Mouse (Mus musculus) forebrain, embryonic 14.5 days (tissue): ENCODE data around the gene Tstd2. TPM values are rescaled to one million over a fixed set of nuclear protein-coding genes. Genes with fewer than 3 reads are reported as not detected.
A peak's percentile ranks its signal among the peaks of the same experiment; 100 is the strongest.

ENCODE experiments used
- ATAC-seq: fragments of 200-750 bp; cut with Nextera tagmentation; 2 replicates; pipeline ENCODE4 v1.8.0; 2017; ENCODE audit warnings: mild to moderate bottlenecking, moderate library complexity
- DNase-seq: peaks from one replicate; pipeline ENCODE4 v3.0.0-alpha.2; 2015; ENCODE audit warnings: low spot score
- H3K27ac ChIP-seq: fragments of 300-500 bp; sonication (generic); 2 replicates; pipeline ENCODE4 v1.5.1; 2014; ENCODE audit warnings: low read depth, mild to moderate bottlenecking, control low read depth, low read length, moderate library complexity
- H3K27me3 ChIP-seq: fragments of 300-500 bp; sonication (generic); replicated peaks from 2 replicates; pipeline ENCODE4 v1.6.1; 2014; ENCODE audit warnings: low read length, control low read depth, mixed read lengths; ENCODE audit not compliant: control insufficient read depth, insufficient read depth
- H3K36me3 ChIP-seq: fragments of 300-500 bp; sonication (generic); 2 replicates; pipeline ENCODE4 v1.6.1; 2014; ENCODE audit warnings: low read length, control low read depth; ENCODE audit not compliant: control insufficient read depth, insufficient read depth
- H3K4me1 ChIP-seq: fragments of 300-500 bp; sonication (generic); 2 replicates; pipeline ENCODE4 v1.6.1; 2014; ENCODE audit warnings: antibody characterized with exemption, low read length, control low read depth; ENCODE audit not compliant: control insufficient read depth, insufficient read depth
- H3K4me2 ChIP-seq: fragments of 300-500 bp; sonication (generic); 2 replicates; pipeline ENCODE4 v1.6.1; 2014; ENCODE audit warnings: mild to moderate bottlenecking, control low read depth, low read length
- H3K4me3 ChIP-seq: fragments of 300-500 bp; sonication (generic); 2 replicates; pipeline ENCODE4 v1.5.1; 2014; ENCODE audit warnings: low read depth, low read length, control low read depth
- H3K9ac ChIP-seq: fragments of 300-500 bp; sonication (generic); 2 replicates; pipeline ENCODE4 v1.6.1; 2014; ENCODE audit warnings: mild to moderate bottlenecking, low read length, control low read depth, moderate library complexity
- H3K9me3 ChIP-seq: fragments of 300-500 bp; sonication (generic); replicated peaks from 2 replicates; pipeline ENCODE4 v1.6.1; 2016; ENCODE audit warnings: low read length, control low read depth, mixed read lengths; ENCODE audit not compliant: control insufficient read depth
- WGBS: fragments of 180-500 bp; shearing (Covaris S2); extraction: QIAGEN DNeasy Blood & Tissue Kit; methylation state at CpG from one replicate; pipeline ENCODE4 v1.1.7; 2014; 5-methylcytosine and 5-hydroxymethylcytosine counted together
- polyA plus RNA-seq: library from polyadenylated mRNA; unstranded; fragments of >200 nt; fragmentation: Nextera tagmentation; extraction: Ambion mirVana; gene quantifications from 2 replicates; pipeline ENCODE4 v1.2.1, GENCODE M21; 2014

Gene Tstd2
- polyA plus RNA-seq, 1 experiment from 2014 or later = 18.3 TPM

DNA sequence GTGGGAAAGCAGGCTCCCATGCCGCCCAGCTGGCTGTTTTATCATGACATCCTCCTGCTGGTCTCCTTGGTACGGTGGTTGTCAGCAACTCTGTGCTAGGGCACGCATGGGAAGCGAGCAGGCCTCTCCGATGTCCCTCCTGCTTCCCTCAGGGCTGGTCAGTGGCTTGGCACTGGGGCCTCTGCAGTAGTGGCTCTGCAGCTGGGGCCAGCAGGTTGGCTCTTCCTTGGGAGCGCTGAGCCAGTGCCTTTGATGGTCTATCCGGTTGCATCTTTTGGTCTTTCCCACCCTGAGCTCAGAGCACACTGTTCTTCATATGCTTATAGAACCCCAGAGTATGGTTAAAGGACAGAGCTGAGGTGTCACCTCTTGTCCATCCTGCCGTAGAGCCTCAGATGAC is 28.4 kb downstream of the Tstd2 start:
- Histone ChIP-seq H3K27ac (no peak overlapping the region), H3K4me1 (no peaks in the 10 kb centered on the region), H3K4me2 (no peak overlapping the region), H3K27me3 (no peaks in the 10 kb centered on the region), H3K4me3 (no peak overlapping the region), H3K9ac (no peak overlapping the region), H3K36me3 (peaks cover 15% of the 10 kb centered on the region), H3K9me3 (no peaks in the 10 kb centered on the region)
- no peak for DNase-seq
- ATAC-seq = no peak
- WGBS = 91% methylated on average over 8 of the region's 8 CpGs

DNA sequence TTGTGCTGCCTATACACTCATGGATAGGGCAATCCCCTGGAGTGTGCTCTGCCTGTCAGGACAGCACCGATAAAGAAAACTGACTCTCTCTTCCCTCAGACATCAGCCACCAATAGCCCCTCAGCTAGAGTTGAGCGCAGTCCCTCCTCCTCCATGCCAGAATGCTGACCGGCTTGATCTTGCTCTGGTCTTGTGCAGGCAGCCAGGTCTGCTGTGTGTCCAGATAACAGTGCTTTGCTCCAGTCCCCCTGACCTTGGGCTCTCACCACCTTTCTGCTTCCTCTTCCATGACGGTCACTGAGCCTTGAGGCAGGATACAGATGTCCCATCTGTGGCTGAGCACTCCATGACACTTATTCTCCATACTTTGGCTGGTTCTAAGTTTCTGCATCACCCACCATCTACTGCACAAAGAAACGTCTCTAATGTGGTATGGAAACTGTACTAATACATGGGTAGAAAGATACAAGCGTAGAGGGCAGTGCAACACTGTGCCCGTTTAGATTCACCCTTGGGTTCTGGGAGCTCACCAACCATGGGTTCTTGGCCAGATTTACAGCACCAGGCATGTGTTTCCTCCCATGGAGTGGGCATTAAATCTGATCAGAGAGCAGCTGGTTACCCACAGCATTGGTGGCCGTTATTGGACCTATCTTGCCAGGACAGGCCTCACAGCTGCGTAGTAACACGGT is 36.3 kb downstream of the Tstd2 start:
- Histone ChIP-seq H3K36me3 (no peaks in the 10 kb centered on the region), H3K27ac (no peak overlapping the region), H3K4me1 (no peaks in the 10 kb centered on the region), H3K9ac (no peak overlapping the region), H3K4me2 (no peak overlapping the region), H3K27me3 (no peaks in the 10 kb centered on the region), H3K9me3 (no peaks in the 10 kb centered on the region), H3K4me3 (no peak overlapping the region)
- no peak for ATAC-seq
- no peak for DNase-seq
- WGBS = 89% methylated on average over 10 of the region's 10 CpGs

DNA sequence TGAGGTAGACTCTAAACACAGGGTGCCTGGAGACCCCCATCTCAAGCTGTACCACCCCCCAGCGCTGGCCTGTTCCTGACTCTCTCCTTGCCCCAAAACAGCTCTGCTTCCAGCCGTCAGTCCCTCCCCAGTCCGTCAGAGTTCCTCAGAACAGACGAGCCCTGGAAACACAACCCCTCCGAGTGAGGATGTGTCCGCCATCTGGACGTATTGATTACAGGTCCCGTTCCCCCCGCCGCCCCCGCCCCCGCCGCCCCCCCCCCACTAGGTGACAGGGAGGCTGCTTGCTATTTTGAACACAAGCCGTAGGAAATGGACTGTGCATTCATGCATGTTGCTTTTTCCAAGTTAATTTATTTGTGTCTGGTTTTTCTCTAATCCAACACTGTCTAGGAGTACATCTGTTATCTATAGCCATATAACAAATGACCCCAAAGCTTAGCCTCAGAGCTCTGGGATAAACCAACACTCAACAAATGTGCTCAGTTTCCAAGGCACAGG is 37.2 kb downstream of the Tstd2 start:
- Histone ChIP-seq H3K27ac (no peak overlapping the region), H3K9ac (no peak overlapping the region), H3K4me1 (no peaks in the 10 kb centered on the region), H3K9me3 (no peaks in the 10 kb centered on the region), H3K4me3 (no peak overlapping the region), H3K36me3 (no peaks in the 10 kb centered on the region), H3K4me2 (no peak overlapping the region), H3K27me3 (no peaks in the 10 kb centered on the region)
- ATAC-seq (no peak), DNase-seq (no peak)
- 51% methylated on average over 14 of the region's 14 CpGs for WGBS

DNA sequence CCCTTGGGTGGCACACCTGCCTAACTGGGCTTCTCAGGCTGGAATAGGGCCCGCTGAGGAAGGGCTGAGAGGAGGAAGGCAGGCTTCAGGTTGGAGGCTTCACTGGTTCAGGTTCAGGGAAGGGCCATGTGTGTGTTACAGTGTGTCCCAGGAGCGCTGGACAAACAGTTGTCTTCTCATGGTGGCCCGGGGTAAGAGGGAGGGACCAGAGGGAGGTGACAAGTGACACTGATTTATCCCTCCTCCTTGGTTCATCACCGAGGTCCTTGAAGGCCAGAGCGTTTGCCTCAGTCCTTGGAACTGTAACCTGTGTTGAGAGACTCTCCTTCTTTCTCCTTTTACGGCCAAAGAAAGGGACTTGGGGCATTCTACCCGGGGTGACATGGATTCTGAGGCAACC is 38.0 kb downstream of the Tstd2 start:
- H3K27ac ChIP-seq = no peak overlapping the region
- no peak for ATAC-seq
- no peaks in the 10 kb centered on the region; the same call in 1 of the 2 replicates for H3K4me1 ChIP-seq
- WGBS = 81% methylated on average over 7 of the region's 7 CpGs
- H3K4me3 ChIP-seq = no peak overlapping the region
- no peaks in the 10 kb centered on the region for H3K9me3 ChIP-seq
- no peak overlapping the region for H3K4me2 ChIP-seq
- DNase-seq = no peak
- H3K9ac ChIP-seq = no peak overlapping the region
- H3K36me3 ChIP-seq = no peaks in the 10 kb centered on the region
- H3K27me3 ChIP-seq = no peaks in the 10 kb centered on the region

DNA sequence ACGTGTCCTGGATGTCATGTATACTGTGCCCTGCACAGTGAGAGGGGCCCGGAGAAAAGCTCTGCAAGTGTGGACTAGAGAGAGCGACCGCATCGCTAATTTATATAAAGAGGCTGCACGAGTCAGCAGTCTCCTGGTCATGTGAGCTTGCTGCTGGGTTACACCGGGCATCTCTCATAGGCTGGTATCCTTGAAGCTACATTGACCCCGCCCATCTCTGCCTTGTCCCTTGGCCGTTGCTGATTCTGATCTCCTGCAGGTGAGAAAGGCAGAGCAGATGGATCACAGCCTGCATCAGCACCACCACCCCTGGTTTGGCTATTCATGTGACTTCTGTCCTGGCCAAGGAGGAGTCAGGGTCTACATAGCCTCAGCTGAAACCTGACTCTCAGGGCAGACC is 39.4 kb downstream of the Tstd2 start:
- WGBS = 84% methylated on average over 9 of the region's 9 CpGs

DNA sequence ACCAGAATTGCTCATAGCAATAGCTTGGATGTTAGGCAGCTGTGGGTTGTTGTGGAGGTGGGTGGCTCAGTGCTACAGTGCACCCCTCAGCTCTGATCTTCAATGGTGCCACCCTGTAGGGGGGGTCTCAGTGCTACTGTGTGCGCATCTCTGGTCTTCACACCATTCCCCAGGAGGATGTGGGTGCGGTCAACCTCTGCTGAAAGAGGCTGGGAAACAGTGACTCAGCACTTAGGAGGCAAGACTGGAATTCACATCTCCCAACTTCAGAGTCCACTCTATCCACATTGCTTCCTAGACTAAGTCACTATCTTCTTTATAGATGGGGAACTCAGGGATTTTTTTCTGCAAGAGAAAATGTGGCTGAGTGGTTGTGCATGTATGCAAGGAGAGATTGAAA is 40.9 kb downstream of the Tstd2 start:
- WGBS = 95% methylated on average over 2 of the region's 2 CpGs
- ATAC-seq = no peak
- no peak overlapping the region for H3K9ac ChIP-seq
- DNase-seq = no peak
- no peak overlapping the region for H3K27ac ChIP-seq
- no peak overlapping the region for H3K4me2 ChIP-seq
- H3K27me3 ChIP-seq = no peaks in the 10 kb centered on the region
- H3K9me3 ChIP-seq = no peaks in the 10 kb centered on the region
- no peak overlapping the region for H3K4me3 ChIP-seq
- no peaks in the 10 kb centered on the region; the same call in 1 of the 2 replicates for H3K4me1 ChIP-seq
- no peaks in the 10 kb centered on the region for H3K36me3 ChIP-seq

More for the DNA sequence above, 39.4 kb downstream of the Tstd2 start:
- H3K9ac ChIP-seq = no peak overlapping the region
- H3K27ac ChIP-seq = no peak overlapping the region
- H3K36me3 ChIP-seq = no peaks in the 10 kb centered on the region
- no peaks in the 10 kb centered on the region for H3K27me3 ChIP-seq
- no peaks in the 10 kb centered on the region; the same call in 1 of the 2 replicates for H3K4me1 ChIP-seq
- H3K4me3 ChIP-seq = no peak overlapping the region
- no peaks in the 10 kb centered on the region for H3K9me3 ChIP-seq
- no peak overlapping the region for H3K4me2 ChIP-seq
- no peak for ATAC-seq
- DNase-seq = no peak

DNA sequence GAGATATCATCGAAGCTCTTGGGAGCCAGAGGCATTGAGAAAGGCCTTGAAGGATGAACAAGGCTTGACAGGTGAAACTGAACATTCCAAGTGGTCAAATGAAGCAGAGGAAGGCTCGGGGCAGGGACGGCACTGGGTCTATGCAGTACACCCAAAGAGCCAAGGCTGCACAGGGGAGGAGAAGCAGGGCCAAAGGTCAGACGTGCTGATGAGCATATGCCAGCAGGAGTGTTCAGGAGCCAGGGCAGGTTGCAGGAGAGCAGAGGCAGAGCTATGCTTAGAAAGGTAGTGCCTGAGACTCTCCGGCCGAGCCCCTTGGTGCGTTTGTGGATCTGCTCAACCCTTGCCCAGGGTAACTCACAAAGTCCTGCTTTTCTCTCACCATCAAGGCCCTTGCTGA is 41.9 kb downstream of the Tstd2 start:
- Histone ChIP-seq H3K9me3 (no peaks in the 10 kb centered on the region), H3K9ac (no peak overlapping the region), H3K27me3 (no peaks in the 10 kb centered on the region), H3K4me3 (no peak overlapping the region), H3K36me3 (no peaks in the 10 kb centered on the region), H3K27ac (no peak overlapping the region), H3K4me1 (no peaks in the 10 kb centered on the region; the same call in 1 of the 2 replicates), H3K4me2 (no peak overlapping the region)
- ATAC-seq (no peak), DNase-seq (no peak)
- 92% methylated on average over 7 of the region's 7 CpGs for WGBS

DNA sequence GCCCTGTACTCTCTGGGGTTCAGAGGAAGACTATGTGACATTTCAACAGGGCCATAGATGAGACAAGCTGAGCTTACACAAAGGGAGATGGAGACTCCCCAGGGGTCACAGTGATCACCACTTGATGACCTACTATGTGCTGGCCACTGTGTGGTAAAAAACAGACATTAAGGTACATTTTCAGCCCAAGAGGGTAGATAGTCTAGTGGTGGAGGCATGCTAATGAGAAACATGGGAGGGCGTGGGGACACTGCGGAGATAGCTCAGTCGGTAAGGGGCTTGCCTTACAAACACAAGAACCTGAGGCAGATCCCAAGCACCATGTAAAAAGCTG is 42.7 kb downstream of the Tstd2 start:
- Histone ChIP-seq H3K27ac (no peak overlapping the region), H3K9me3 (no peaks in the 10 kb centered on the region)
- 88% methylated on average over 3 of the region's 3 CpGs for WGBS

DNA sequence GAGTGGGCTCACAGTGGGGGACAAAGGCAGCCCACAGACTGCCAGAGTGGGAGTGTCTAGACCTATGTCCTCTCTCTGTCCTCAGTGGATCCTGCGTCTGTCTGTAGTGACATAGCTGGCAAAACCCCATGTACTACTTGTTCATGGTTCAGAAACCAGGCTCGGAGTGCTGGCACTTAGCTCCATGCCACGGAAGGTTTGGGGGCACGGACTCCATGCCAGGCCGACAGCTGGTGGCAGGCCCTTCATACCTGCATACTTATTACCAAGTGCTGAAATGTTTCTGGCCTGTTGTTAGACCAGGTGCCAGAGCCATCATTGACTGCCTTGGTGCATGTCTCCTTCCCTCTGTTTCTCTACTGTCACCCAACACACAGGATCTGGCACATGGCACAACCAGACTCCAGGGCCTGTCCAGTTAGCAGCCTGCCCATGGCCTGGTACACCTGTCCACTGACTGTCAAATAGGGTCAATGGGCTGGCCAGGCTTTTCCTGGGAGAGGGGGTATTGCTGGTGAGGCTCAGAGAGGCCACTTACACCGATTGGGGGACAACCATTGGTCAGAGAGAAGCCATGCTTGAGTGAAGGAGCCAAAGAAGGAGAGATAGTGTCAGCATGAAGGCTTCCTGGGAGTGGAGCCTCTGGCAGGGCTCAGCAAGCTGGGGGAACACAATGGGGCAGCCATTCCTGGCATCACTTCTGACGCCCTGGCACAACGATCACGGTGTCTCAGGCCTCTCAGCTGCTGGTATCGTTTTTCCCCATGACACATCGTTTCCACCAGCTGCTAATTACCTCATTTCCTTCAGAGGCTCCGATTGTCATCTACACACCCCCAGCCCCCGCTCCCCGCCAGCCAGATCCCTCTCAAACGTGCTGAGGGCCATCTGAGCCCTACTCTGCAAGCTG is 43.3 kb downstream of the Tstd2 start:
- Histone ChIP-seq H3K9ac (no peak overlapping the region), H3K9me3 (no peaks in the 10 kb centered on the region), H3K27me3 (no peaks in the 10 kb centered on the region), H3K4me3 (no peak overlapping the region), H3K4me1 (no peaks in the 10 kb centered on the region; the same call in 1 of the 2 replicates), H3K36me3 (no peaks in the 10 kb centered on the region), H3K4me2 (no peak overlapping the region), H3K27ac (no peak overlapping the region)
- peak; percentile 57 for DNase-seq
- 41% methylated on average over 15 of the region's 15 CpGs for WGBS
- ATAC-seq = peak; percentile 72; the same call in 1 of the 2 replicates

More for the DNA sequence above, 42.7 kb downstream of the Tstd2 start:
- H3K9ac ChIP-seq = no peak overlapping the region
- DNase-seq (no peak), ATAC-seq (no peak)
- H3K4me2 ChIP-seq = no peak overlapping the region
- no peaks in the 10 kb centered on the region; the same call in 1 of the 2 replicates for H3K4me1 ChIP-seq
- H3K36me3 ChIP-seq = no peaks in the 10 kb centered on the region
- H3K27me3 ChIP-seq = no peaks in the 10 kb centered on the region
- H3K4me3 ChIP-seq = no peak overlapping the region
